Mouse (Mus musculus) heart, adult 11 months (tissue): ENCODE results near the gene Kirrel2.
"Not testable (repeated sequence)": the region's sequence is repeated elsewhere in the genome, so short reads cannot be mapped to it uniquely, and the experiment has no call there.

Source experiments
- DNase-seq: peaks from one replicate; pipeline ENCODE4 v3.0.0; 2022

The Kirrel2 gene

GRCm38 (mm10) chr7:30457629-30458330 is at the start of gene Kirrel2, which contains the start of gene Nphs1:
Gene Kirrel2, minus strand, starts transcription at chr7:30457690.
Gene Nphs1, plus strand, starts transcription at chr7:30458315.
- peak; percentile 82 for DNase-seq

GRCm38 (mm10) chr7:30501159-30501558 is 43.7 kb upstream of the Kirrel2 start:
- not testable (repeated sequence) for DNase-seq

GRCm38 (mm10) chr7:30495506-30496042 is 38.1 kb upstream of the Kirrel2 start:
- not testable (repeated sequence) for DNase-seq

GRCm38 (mm10) chr7:30493401-30493931 is 36.0 kb upstream of the Kirrel2 start, which contains the start of gene Prodh2:
Gene Prodh2, plus strand, starts transcription at chr7:30493622.
- no peak for DNase-seq

- no peak for DNase-seq
Measured at GRCm38 (mm10) chr7:30492765-30493164, 35.3 kb upstream of the Kirrel2 start.

- DNase-seq, result no peak
Measured at GRCm38 (mm10) chr7:30490957-30491307, 33.4 kb upstream of the Kirrel2 start.

GRCm38 (mm10) chr7:30490251-30490956 is 32.9 kb upstream of the Kirrel2 start:
- DNase-seq, result no peak

GRCm38 (mm10) chr7:30484250-30484649 is 26.8 kb upstream of the Kirrel2 start:
- DNase-seq, result no peak

- no peak for DNase-seq
Measured at GRCm38 (mm10) chr7:30477415-30478381, 20.2 kb upstream of the Kirrel2 start.

- not testable (repeated sequence) for DNase-seq
Measured at GRCm38 (mm10) chr7:30476136-30476535, 18.6 kb upstream of the Kirrel2 start.

GRCm38 (mm10) chr7:30474999-30475398 is 17.5 kb upstream of the Kirrel2 start:
- no peak for DNase-seq

GRCm38 (mm10) chr7:30472411-30472810 is 14.9 kb upstream of the Kirrel2 start:
- DNase-seq, result no peak

- no peak for DNase-seq
Measured at GRCm38 (mm10) chr7:30464816-30465300, 7.4 kb upstream of the Kirrel2 start.

GRCm38 (mm10) chr7:30463996-30464395 is 6.5 kb upstream of the Kirrel2 start:
- DNase-seq, result no peak

- DNase-seq, result peak; percentile 65
Measured at GRCm38 (mm10) chr7:30463568-30463967, 6.1 kb upstream of the Kirrel2 start.

- no peak for DNase-seq
Measured at GRCm38 (mm10) chr7:30459484-30459883, 2.0 kb upstream of the Kirrel2 start.

- DNase-seq, result no peak
Measured at GRCm38 (mm10) chr7:30456911-30457628, 420 bp downstream of the Kirrel2 start.

- DNase-seq, result no peak
Measured at GRCm38 (mm10) chr7:30456487-30456886, 1.0 kb downstream of the Kirrel2 start.

GRCm38 (mm10) chr7:30454259-30454658 is 3.2 kb downstream of the Kirrel2 start:
- DNase-seq, result no peak

GRCm38 (mm10) chr7:30453766-30454165 is 3.7 kb downstream of the Kirrel2 start:
- DNase-seq, result peak; percentile 76

- DNase-seq, result peak; percentile 69
Measured at GRCm38 (mm10) chr7:30453327-30453726, 4.2 kb downstream of the Kirrel2 start.

- no peak for DNase-seq
Measured at GRCm38 (mm10) chr7:30450241-30450640, 7.2 kb downstream of the Kirrel2 start.
